Mouse (Mus musculus): ENCODE data around the gene Ddx60. TPM values are rescaled to one million over a fixed set of nuclear protein-coding genes. Genes with fewer than 3 reads are reported as not detected.

The Ddx60 gene
- polyA plus RNA-seq, 1 experiment from 2014 or later = 0.21 TPM

GRCm38 (mm10) chr8:61997125-61997524, 69.2 kb downstream of the Ddx60 start:
- H3K27ac ChIP-seq = no peak overlapping the region
- no peak overlapping the region for H3K4me2 ChIP-seq
- no peaks in the 10 kb centered on the region for H3K9me3 ChIP-seq (replicated peaks)
- no peak overlapping the region for H3K9ac ChIP-seq
- H3K36me3 ChIP-seq (ENCODE audit: poor library complexity, severe bottlenecking) = no peaks in the 10 kb centered on the region
- H3K4me3 ChIP-seq = no peak overlapping the region
- H3K4me1 ChIP-seq = no peaks in the 10 kb centered on the region
- WGBS = 91% methylated on average over 2 of the region's 2 CpGs
- ATAC-seq = no peak
- H3K27me3 ChIP-seq = no peaks in the 10 kb centered on the region

DNA sequence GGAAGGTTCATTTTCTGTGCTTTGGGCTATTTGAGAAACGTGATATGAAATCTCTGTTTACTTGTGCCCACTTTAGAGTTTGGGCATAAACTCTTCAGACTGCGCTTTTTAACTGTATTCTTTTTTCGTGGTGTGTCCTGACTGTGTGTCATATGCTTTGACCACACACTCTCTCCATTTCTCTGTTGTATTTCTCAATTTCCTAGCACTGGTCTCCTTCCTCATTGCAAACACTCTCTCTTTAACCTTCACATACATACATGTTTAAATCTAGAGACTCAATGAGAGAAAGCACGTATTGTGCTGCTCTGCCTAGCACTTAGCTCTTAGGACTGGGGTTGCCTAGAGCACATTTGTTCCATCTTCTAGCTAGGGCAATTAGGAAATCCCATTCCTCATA, 86.3 kb downstream of the Ddx60 start:
- no peaks in the 10 kb centered on the region for H3K4me1 ChIP-seq
- H3K27me3 ChIP-seq = no peaks in the 10 kb centered on the region
- no peak for ATAC-seq
- no peak overlapping the region for H3K4me2 ChIP-seq
- no peak overlapping the region for H3K9ac ChIP-seq
- H3K27ac ChIP-seq = no peak overlapping the region
- H3K36me3 ChIP-seq (ENCODE audit: poor library complexity, severe bottlenecking) = no peaks in the 10 kb centered on the region
- H3K4me3 ChIP-seq = no peak overlapping the region
- 96% methylated on average over 4 of the region's 4 CpGs for WGBS
- H3K9me3 ChIP-seq (replicated peaks) = no peaks in the 10 kb centered on the region

GRCm38 (mm10) chr8:62014582-62014981, 86.7 kb downstream of the Ddx60 start:
- no peak overlapping the region for H3K4me2 ChIP-seq
- WGBS = 92% methylated on average over 4 of the region's 4 CpGs
- H3K27ac ChIP-seq = no peak overlapping the region
- H3K4me3 ChIP-seq = no peak overlapping the region
- H3K36me3 ChIP-seq (ENCODE audit: poor library complexity, severe bottlenecking) = no peaks in the 10 kb centered on the region
- no peak overlapping the region for H3K9ac ChIP-seq
- no peak for ATAC-seq
- no peaks in the 10 kb centered on the region for H3K4me1 ChIP-seq
- H3K9me3 ChIP-seq (replicated peaks) = no peaks in the 10 kb centered on the region
- H3K27me3 ChIP-seq = no peaks in the 10 kb centered on the region

- Histone ChIP-seq H3K4me2 (no peak overlapping the region), H3K27ac (no peak overlapping the region), H3K4me3 (no peak overlapping the region), H3K36me3 (ENCODE audit: poor library complexity, severe bottlenecking) (no peaks in the 10 kb centered on the region), H3K9ac (no peak overlapping the region), H3K27me3 (no peaks in the 10 kb centered on the region), H3K9me3 (replicated peaks) (no peaks in the 10 kb centered on the region), H3K4me1 (no peaks in the 10 kb centered on the region)
- ATAC-seq = no peak
- WGBS = 85% methylated on average over 3 of the region's 3 CpGs
These were observed 106.5 kb downstream of the Ddx60 start for GRCm38 (mm10) chr8:62034351-62034750.

DNA sequence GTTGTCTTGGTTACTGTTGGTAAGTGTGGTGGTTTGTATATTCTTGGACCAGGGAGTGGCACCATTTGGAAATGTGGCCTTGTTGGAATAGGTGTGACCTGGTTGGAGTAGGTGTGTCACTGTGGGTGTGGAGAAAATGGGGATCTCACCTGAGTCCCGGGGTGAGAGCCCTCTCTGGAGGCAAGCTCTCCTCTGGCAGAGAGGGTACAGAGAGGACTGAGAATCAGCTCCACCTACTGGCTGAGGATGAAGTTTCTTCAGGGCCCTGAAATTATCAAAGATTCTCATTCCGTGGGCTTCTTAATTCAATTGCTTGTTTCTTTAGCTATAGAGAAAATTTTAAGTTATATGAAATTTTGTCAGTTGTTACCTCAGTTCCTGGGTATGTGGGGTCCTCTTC, 118.9 kb downstream of the Ddx60 start:
- Histone ChIP-seq H3K27ac (no peak overlapping the region), H3K4me3 (no peak overlapping the region), H3K4me1 (no peaks in the 10 kb centered on the region), H3K9me3 (replicated peaks) (no peaks in the 10 kb centered on the region), H3K27me3 (no peaks in the 10 kb centered on the region), H3K9ac (no peak overlapping the region), H3K4me2 (no peak overlapping the region), H3K36me3 (ENCODE audit: poor library complexity, severe bottlenecking) (no peaks in the 10 kb centered on the region)
- no peak for ATAC-seq
- WGBS = 47% methylated on average over 2 of the region's 2 CpGs

GRCm38 (mm10) chr8:62060357-62060756, 132.5 kb downstream of the Ddx60 start:
- Histone ChIP-seq H3K36me3 (ENCODE audit: poor library complexity, severe bottlenecking) (no peaks in the 10 kb centered on the region), H3K9me3 (replicated peaks) (no peaks in the 10 kb centered on the region), H3K4me3 (no peak overlapping the region), H3K4me1 (no peaks in the 10 kb centered on the region), H3K4me2 (no peak overlapping the region), H3K9ac (no peak overlapping the region), H3K27me3 (no peaks in the 10 kb centered on the region), H3K27ac (no peak overlapping the region)
- no peak for ATAC-seq

- no peak overlapping the region for H3K9ac ChIP-seq
- no peaks in the 10 kb centered on the region for H3K4me1 ChIP-seq
- H3K27me3 ChIP-seq = no peaks in the 10 kb centered on the region
- no peaks in the 10 kb centered on the region for H3K9me3 ChIP-seq (replicated peaks)
- H3K4me3 ChIP-seq = no peak overlapping the region
- ATAC-seq = no peak
- H3K27ac ChIP-seq = no peak overlapping the region
- H3K4me2 ChIP-seq = no peak overlapping the region
- no peaks in the 10 kb centered on the region for H3K36me3 ChIP-seq (ENCODE audit: poor library complexity, severe bottlenecking)
These were observed 140.4 kb downstream of the Ddx60 start for GRCm38 (mm10) chr8:62068305-62068704.

DNA sequence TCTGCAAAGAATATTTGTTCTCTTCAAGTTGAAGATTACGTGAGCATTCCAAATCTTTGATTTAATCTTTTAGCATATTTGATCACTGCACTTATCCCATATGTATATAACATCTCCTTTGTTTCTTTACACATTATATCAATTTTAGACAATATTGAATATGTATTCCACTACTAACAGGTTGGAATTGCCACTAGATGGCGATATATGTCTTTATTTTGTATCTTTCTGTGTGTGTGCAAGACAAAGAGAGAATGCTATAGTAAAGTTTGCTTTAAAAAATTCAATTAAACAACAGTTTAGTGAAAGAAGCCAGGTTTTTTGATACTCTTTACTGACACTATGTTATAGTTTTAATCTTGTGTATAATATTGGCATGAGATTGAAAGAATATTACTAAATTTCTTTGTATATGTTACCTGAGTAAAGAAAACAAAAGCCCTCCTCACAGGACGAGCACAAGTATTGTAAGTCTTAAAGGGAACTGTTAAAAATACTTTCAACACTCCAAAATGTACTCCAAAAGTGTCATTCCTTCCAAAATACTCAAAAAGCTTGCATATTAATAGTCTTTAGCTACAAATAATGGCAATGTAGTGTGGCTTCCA, 152.4 kb downstream of the Ddx60 start:
- no peak overlapping the region for H3K4me2 ChIP-seq
- 45% methylated on average over 3 of the region's 3 CpGs for WGBS
- no peaks in the 10 kb centered on the region for H3K4me1 ChIP-seq
- no peak overlapping the region for H3K27ac ChIP-seq
- H3K9me3 ChIP-seq (replicated peaks) = no peaks in the 10 kb centered on the region
- H3K4me3 ChIP-seq = no peak overlapping the region
- ATAC-seq = peak; percentile 92
- no peaks in the 10 kb centered on the region for H3K36me3 ChIP-seq (ENCODE audit: poor library complexity, severe bottlenecking)
- no peaks in the 10 kb centered on the region for H3K27me3 ChIP-seq
- H3K9ac ChIP-seq = no peak overlapping the region

DNA sequence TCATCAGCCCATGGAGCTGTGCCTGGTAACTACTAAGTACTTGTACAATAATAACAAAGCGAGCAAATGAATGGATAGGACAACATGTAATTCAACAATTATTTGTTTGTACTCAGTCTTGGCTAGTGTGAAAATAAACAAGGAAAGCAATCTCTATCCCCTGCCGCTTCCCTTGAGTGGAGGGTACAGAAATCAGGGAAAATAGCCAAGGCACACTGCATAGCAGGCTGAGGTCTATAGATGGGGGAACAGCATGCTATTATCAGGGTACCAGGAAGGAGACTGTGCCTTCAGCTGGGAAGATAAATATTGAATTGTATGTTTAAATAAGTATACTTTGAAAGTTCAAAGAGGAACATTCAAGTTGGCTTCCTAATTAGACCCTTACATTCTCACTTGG, 153.9 kb downstream of the Ddx60 start:
- no peak overlapping the region for H3K4me2 ChIP-seq
- H3K9me3 ChIP-seq (replicated peaks) = no peaks in the 10 kb centered on the region
- no peak overlapping the region for H3K4me3 ChIP-seq
- 77% methylated on average over 2 of the region's 2 CpGs for WGBS
- no peak overlapping the region for H3K9ac ChIP-seq
- H3K4me1 ChIP-seq = no peaks in the 10 kb centered on the region
- H3K27me3 ChIP-seq = no peaks in the 10 kb centered on the region
- H3K27ac ChIP-seq = no peak overlapping the region
- H3K36me3 ChIP-seq (ENCODE audit: poor library complexity, severe bottlenecking) = no peaks in the 10 kb centered on the region
- ATAC-seq = no peak

Other genes with a start within 250 kb of the Ddx60 start
- gene Palld, start 25.4 kb upstream of the Ddx60 start, polyA plus RNA-seq (2015; fragmentation: Nextera tagmentation; extraction: Ambion mirVana) = 30.2 and 33.8 TPM in 2 replicates
- not detected in 2 replicates for gene Anxa10, start 195.1 kb downstream of the Ddx60 start, polyA plus RNA-seq (2015; fragmentation: Nextera tagmentation; extraction: Ambion mirVana)

All from forebrain, embryonic 13.5 days (tissue).